Mouse (Mus musculus) left cerebral cortex, adult 18-20 months (tissue): ENCODE results near the gene Ager. TPM values are rescaled to one million over a fixed set of nuclear protein-coding genes. Genes with fewer than 3 reads are reported as not detected.

Source experiments
- DNase-seq, 2 experiments: peaks; one replicate each; pipeline ENCODE4 v3.0.0; 2021 to 2022; ENCODE audit warnings: low spot score in 2 of 2, mixed read lengths in 1 of 2
- total RNA-seq, 2 experiments: library from RNA; stranded (reverse); gene quantifications; 2 replicates each; pipeline ENCODE4 v1.2.3; 2021

The Ager gene
- total RNA-seq, 2 experiments from 2014 or later = 0.45 to 0.58 TPM

GRCm38 (mm10) chr17:34604061-34604508 lies 6.4 kb downstream of the Ager start, which contains the start of gene Agpat1:
Gene Agpat1, plus strand, starts transcription at chr17:34604262.
- peak; percentile 97 for DNase-seq

GRCm38 (mm10) chr17:34604511-34605237 lies 7.0 kb downstream of the Ager start:
- DNase-seq = no peak

GRCm38 (mm10) chr17:34605609-34606008 lies 7.9 kb downstream of the Ager start:
- peak; percentile 97 to 99 for DNase-seq

- DNase-seq = no peak
These were observed 8.8 kb downstream of the Ager start for GRCm38 (mm10) chr17:34606186-34607039.

- no peak for DNase-seq
These were observed 10.3 kb downstream of the Ager start for GRCm38 (mm10) chr17:34607997-34608396.

- no peak for DNase-seq
These were observed 13.4 kb downstream of the Ager start for GRCm38 (mm10) chr17:34611050-34611449.

- no peak for DNase-seq
These were observed 15.5 kb downstream of the Ager start for GRCm38 (mm10) chr17:34613054-34613645.

- DNase-seq = peak in 1 of 2 experiments; percentile 39
These were observed 16.2 kb downstream of the Ager start for GRCm38 (mm10) chr17:34613830-34614229.

- no peak for DNase-seq
These were observed 18.2 kb downstream of the Ager start, which contains the start of gene Egfl8 for GRCm38 (mm10) chr17:34615871-34616270. Gene Egfl8, minus strand, starts transcription at chr17:34615971.

GRCm38 (mm10) chr17:34618999-34619398 lies 21.3 kb downstream of the Ager start:
- DNase-seq = peak in 1 of 2 experiments; percentile 64

- DNase-seq = no peak
These were observed 23.3 kb downstream of the Ager start for GRCm38 (mm10) chr17:34621006-34621405.

GRCm38 (mm10) chr17:34623161-34623560 lies 25.5 kb downstream of the Ager start:
- no peak for DNase-seq

GRCm38 (mm10) chr17:34624981-34625380 lies 27.3 kb downstream of the Ager start:
- no peak for DNase-seq

GRCm38 (mm10) chr17:34626062-34626772 lies 28.6 kb downstream of the Ager start:
- DNase-seq = no peak

GRCm38 (mm10) chr17:34626773-34627092 lies 29.1 kb downstream of the Ager start:
- DNase-seq = no peak

GRCm38 (mm10) chr17:34627093-34627942 lies 29.7 kb downstream of the Ager start:
- DNase-seq = peak; percentile 83 to 86

- DNase-seq = peak in 1 of 2 experiments; percentile 25
These were observed 30.4 kb downstream of the Ager start, which contains the start of gene Ppt2 for GRCm38 (mm10) chr17:34627943-34628643. Gene Ppt2, minus strand, starts transcription at chr17:34628510.

- DNase-seq = no peak
These were observed 30.9 kb downstream of the Ager start for GRCm38 (mm10) chr17:34628644-34628967.

GRCm38 (mm10) chr17:34629221-34629751 lies 31.6 kb downstream of the Ager start, which contains the start of gene Prrt1:
Gene Prrt1, plus strand, starts transcription at chr17:34629533.
- peak; percentile 62 to 69 for DNase-seq
